Mouse (Mus musculus) MEL (cell line): ENCODE measurements around the gene Zdhhc12. TPM values are rescaled to one million over a fixed set of nuclear protein-coding genes. Genes with fewer than 3 reads are reported as not detected.
A peak's percentile ranks its signal among the peaks of the same experiment; 100 is the strongest.

Experiments used
- DNase-seq: peaks from one replicate; pipeline ENCODE4 v3.0.0; 2011; ENCODE audit warnings: low read depth, low spot score
- H3K27ac ChIP-seq: 2 replicates; pipeline ENCODE4 v1.5.1; 2012; ENCODE audit warnings: low read depth, mild to moderate bottlenecking, control low read depth, low read length, moderate library complexity; ENCODE audit not compliant: control insufficient read depth
- H3K27me3 ChIP-seq, 2 experiments: fragments of 150-350 bp in 1 of 2; sonication (generic) in 1 of 2; 2 replicates each; pipeline ENCODE4 v1.6.1; 2012; ENCODE audit warnings: low read length in 2 of 2, mild to moderate bottlenecking in 2 of 2, improper control_type of control experiment in 1 of 2, moderate library complexity in 1 of 2; ENCODE audit not compliant: insufficient read depth in 2 of 2, control insufficient read depth in 1 of 2
- H3K36me3 ChIP-seq, 2 experiments: 2 replicates each; pipeline ENCODE4 v1.6.1; 2012 to 2014; ENCODE audit warnings: low read length in 2 of 2, improper control_type of control experiment in 1 of 2, inconsistent platforms in 1 of 2, mild to moderate bottlenecking in 1 of 2; ENCODE audit not compliant: insufficient read depth in 2 of 2, control insufficient read depth in 1 of 2
- H3K4me1 ChIP-seq, 2 experiments: fragments of 150-350 bp in 1 of 2; sonication (generic) in 1 of 2; 2 replicates each; pipeline ENCODE4 v1.6.1; 2012; ENCODE audit warnings: low read length in 2 of 2, improper control_type of control experiment in 1 of 2, mild to moderate bottlenecking in 1 of 2; ENCODE audit not compliant: insufficient read depth in 2 of 2, control insufficient read depth in 1 of 2
- H3K4me3 ChIP-seq, 2 experiments: fragments of 150-350 bp in 1 of 2; sonication (generic) in 1 of 2; 2 replicates each; pipeline ENCODE4 v1.5.1; 2012; ENCODE audit warnings: low read depth in 2 of 2, low read length in 2 of 2, mild to moderate bottlenecking in 2 of 2, moderate library complexity in 2 of 2, control low read depth in 1 of 2, improper control_type of control experiment in 1 of 2; ENCODE audit not compliant: control insufficient read depth in 1 of 2, insufficient read depth in 1 of 2
- H3K79me2 ChIP-seq: 2 replicates; pipeline ENCODE4 v1.6.1; 2012; ENCODE audit warnings: mild to moderate bottlenecking, low read length, moderate library complexity; ENCODE audit not compliant: control insufficient read depth, poor library complexity, insufficient read depth
- H3K9ac ChIP-seq: 2 replicates; pipeline ENCODE4 v1.6.1; 2012; ENCODE audit warnings: low read depth, mild to moderate bottlenecking, control low read depth, low read length, moderate library complexity; ENCODE audit not compliant: control insufficient read depth, poor library complexity, severe bottlenecking
- H3K9me3 ChIP-seq: fragments of 150-350 bp; sonication (generic); replicated peaks from 2 replicates; pipeline ENCODE4 v1.6.1; 2012; ENCODE audit warnings: mild to moderate bottlenecking, low read length, improper control_type of control experiment, moderate library complexity; ENCODE audit not compliant: insufficient read depth
- BHLHE40 ChIP-seq: IDR thresholded peaks from 2 replicates; pipeline ENCODE4 v1.6.1; 2012; ENCODE audit warnings: low read depth, mild to moderate bottlenecking, inconsistent platforms, low read length, improper control_type of control experiment, borderline replicate concordance
- CHD1 ChIP-seq: IDR thresholded peaks from 2 replicates; pipeline ENCODE4 v1.6.1; 2012; ENCODE audit warnings: low read depth, mild to moderate bottlenecking, inconsistent platforms, low read length, improper control_type of control experiment
- CHD2 ChIP-seq: IDR thresholded peaks from 2 replicates; pipeline ENCODE4 v1.6.1; 2011; ENCODE audit warnings: low read length, improper control_type of control experiment
- CTCF ChIP-seq, 3 experiments: IDR thresholded peaks in 2 of 3; conservative IDR thresholded peaks in 1 of 3; 2 replicates each; pipeline ENCODE4 v1.5.1; 2011 to 2012; ENCODE audit warnings: low read length in 3 of 3, low read depth in 2 of 3, mild to moderate bottlenecking in 2 of 3, improper control_type of control experiment in 1 of 3, inconsistent platforms in 1 of 3, mixed read lengths in 1 of 3, moderate library complexity in 1 of 3; ENCODE audit not compliant: control insufficient read depth in 1 of 3, insufficient read depth in 1 of 3, poor library complexity in 1 of 3, severe bottlenecking in 1 of 3
- E2F4 ChIP-seq: IDR thresholded peaks from 2 replicates; pipeline ENCODE4 v1.6.1; 2011; ENCODE audit warnings: low read depth, low read length, improper control_type of control experiment, borderline replicate concordance
- ELF1 ChIP-seq: IDR thresholded peaks from 2 replicates; pipeline ENCODE4 v1.6.1; 2014; ENCODE audit warnings: low read depth, mild to moderate bottlenecking, inconsistent platforms, low read length, improper control_type of control experiment, moderate library complexity
- EP300 ChIP-seq, 2 experiments: IDR thresholded peaks; 2 replicates each; pipeline ENCODE4 v1.6.1; 2011; ENCODE audit warnings: improper control_type of control experiment in 2 of 2, low read length in 2 of 2, low read depth in 1 of 2, mild to moderate bottlenecking in 1 of 2
- ETS1 ChIP-seq: IDR thresholded peaks from 2 replicates; pipeline ENCODE4 v1.6.1; 2012; ENCODE audit warnings: low read depth, mild to moderate bottlenecking, inconsistent platforms, low read length, improper control_type of control experiment, moderate library complexity
- GABPA ChIP-seq: IDR thresholded peaks from 2 replicates; pipeline ENCODE4 v1.6.1; 2012; ENCODE audit warnings: low read depth, mild to moderate bottlenecking, inconsistent platforms, low read length, improper control_type of control experiment, moderate library complexity
- GATA1 ChIP-seq: IDR thresholded peaks from 2 replicates; pipeline ENCODE4 v1.6.1; 2011; ENCODE audit warnings: low read depth, low read length, improper control_type of control experiment
- HCFC1 ChIP-seq: IDR thresholded peaks from 2 replicates; pipeline ENCODE4 v1.6.1; 2012; ENCODE audit warnings: low read depth, mild to moderate bottlenecking, inconsistent platforms, low read length, improper control_type of control experiment, moderate library complexity
- JUND ChIP-seq: IDR thresholded peaks from 2 replicates; pipeline ENCODE4 v1.6.1; 2011; ENCODE audit warnings: low read depth, mild to moderate bottlenecking, improper control_type of control experiment, low read length
- KAT2A ChIP-seq: conservative IDR thresholded peaks from 2 replicates; pipeline ENCODE4 v1.6.1; 2012; ENCODE audit warnings: low read depth, low read length, improper control_type of control experiment, inconsistent platforms
- MAFK ChIP-seq: IDR thresholded peaks from 2 replicates; pipeline ENCODE4 v1.6.1; 2011; ENCODE audit warnings: low read depth, mild to moderate bottlenecking, low read length, improper control_type of control experiment, borderline replicate concordance
- MAX ChIP-seq: IDR thresholded peaks from 2 replicates; pipeline ENCODE4 v1.6.1; 2011; ENCODE audit warnings: low read length, improper control_type of control experiment
- MAZ ChIP-seq: IDR thresholded peaks from 2 replicates; pipeline ENCODE4 v1.6.1; 2012; ENCODE audit warnings: low read depth, mild to moderate bottlenecking, inconsistent platforms, low read length, improper control_type of control experiment
- MEF2A ChIP-seq: IDR thresholded peaks from 2 replicates; pipeline ENCODE4 v1.6.1; 2014; ENCODE audit warnings: low read depth, mild to moderate bottlenecking, inconsistent platforms, low read length, improper control_type of control experiment; ENCODE audit not compliant: poor library complexity, insufficient replicate concordance, severe bottlenecking; ENCODE audit errors: extremely low read depth
- MXI1 ChIP-seq: IDR thresholded peaks from 2 replicates; pipeline ENCODE4 v1.6.1; 2011; ENCODE audit warnings: mild to moderate bottlenecking, low read depth, low read length, improper control_type of control experiment
- MYB ChIP-seq: IDR thresholded peaks from 2 replicates; pipeline ENCODE4 v1.6.1; 2011; ENCODE audit warnings: mild to moderate bottlenecking, low read depth, low read length, improper control_type of control experiment
- MYC ChIP-seq: IDR thresholded peaks from 2 replicates; pipeline ENCODE4 v1.6.1; 2011; ENCODE audit warnings: low read depth, mild to moderate bottlenecking, low read length, improper control_type of control experiment, moderate library complexity
- NELFE ChIP-seq: IDR thresholded peaks from 2 replicates; pipeline ENCODE4 v1.6.1; 2011; ENCODE audit warnings: low read depth, low read length, improper control_type of control experiment
- NRF1 ChIP-seq: IDR thresholded peaks from 2 replicates; pipeline ENCODE4 v1.6.1; 2014; ENCODE audit warnings: low read depth, mild to moderate bottlenecking, inconsistent platforms, low read length, improper control_type of control experiment, moderate library complexity; ENCODE audit not compliant: poor library complexity, insufficient read depth, severe bottlenecking
- POLR2A ChIP-seq, 2 experiments: IDR thresholded peaks; 2 replicates each; pipeline ENCODE4 v1.6.1; 2011 to 2012; ENCODE audit warnings: low read length in 2 of 2, mild to moderate bottlenecking in 2 of 2, control low read depth in 1 of 2, improper control_type of control experiment in 1 of 2, low read depth in 1 of 2, moderate library complexity in 1 of 2; ENCODE audit not compliant: control insufficient read depth in 1 of 2, insufficient read depth in 1 of 2, poor library complexity in 1 of 2
- POLR2AphosphoS2 ChIP-seq: IDR thresholded peaks from 2 replicates; pipeline ENCODE4 v1.6.1; 2011; ENCODE audit warnings: low read length, improper control_type of control experiment
- RAD21 ChIP-seq: IDR thresholded peaks from 2 replicates; pipeline ENCODE4 v1.6.1; 2011; ENCODE audit warnings: mild to moderate bottlenecking, low read depth, low read length, improper control_type of control experiment
- RCOR1 ChIP-seq: IDR thresholded peaks from 2 replicates; pipeline ENCODE4 v1.6.1; 2012; ENCODE audit warnings: low read depth, mild to moderate bottlenecking, inconsistent platforms, low read length, improper control_type of control experiment
- SIN3A ChIP-seq: IDR thresholded peaks from 2 replicates; pipeline ENCODE4 v1.6.1; 2012; ENCODE audit warnings: low read length, improper control_type of control experiment, inconsistent platforms
- SMC3 ChIP-seq: IDR thresholded peaks from 2 replicates; pipeline ENCODE4 v1.6.1; 2011; ENCODE audit warnings: low read depth, low read length, improper control_type of control experiment
- TAL1 ChIP-seq: IDR thresholded peaks from 2 replicates; pipeline ENCODE4 v1.6.1; 2012; ENCODE audit warnings: mild to moderate bottlenecking, inconsistent platforms, low read length, moderate library complexity, mixed read lengths
- TBP ChIP-seq: IDR thresholded peaks from 2 replicates; pipeline ENCODE4 v1.8.0; 2011; ENCODE audit warnings: low read depth, low read length, improper control_type of control experiment
- TCF12 ChIP-seq: IDR thresholded peaks from 2 replicates; pipeline ENCODE4 v1.6.1; 2014; ENCODE audit warnings: low read depth, mild to moderate bottlenecking, inconsistent platforms, low read length, improper control_type of control experiment, moderate library complexity
- UBTF ChIP-seq: IDR thresholded peaks from 2 replicates; pipeline ENCODE4 v1.6.1; 2012; ENCODE audit warnings: low read depth, mild to moderate bottlenecking, inconsistent platforms, low read length, improper control_type of control experiment, moderate library complexity, borderline replicate concordance; ENCODE audit not compliant: insufficient read depth
- USF1 ChIP-seq: IDR thresholded peaks from 2 replicates; pipeline ENCODE4 v1.6.1; 2014; ENCODE audit warnings: low read depth, mild to moderate bottlenecking, inconsistent platforms, low read length, improper control_type of control experiment, moderate library complexity
- USF2 ChIP-seq, 2 experiments: IDR thresholded peaks; 2 replicates each; pipeline ENCODE4 v1.6.1; 2011 to 2012; ENCODE audit warnings: improper control_type of control experiment in 2 of 2, low read length in 2 of 2, borderline replicate concordance in 1 of 2, inconsistent platforms in 1 of 2, low read depth in 1 of 2, mild to moderate bottlenecking in 1 of 2; ENCODE audit not compliant: insufficient read depth in 1 of 2
- ZC3H11A ChIP-seq: IDR thresholded peaks from 2 replicates; pipeline ENCODE4 v1.6.1; 2012; ENCODE audit warnings: low read depth, mild to moderate bottlenecking, inconsistent platforms, low read length, improper control_type of control experiment
- ZKSCAN1 ChIP-seq: IDR thresholded peaks from 2 replicates; pipeline ENCODE4 v1.6.1; 2012; ENCODE audit warnings: low read depth, mild to moderate bottlenecking, inconsistent platforms, low read length, improper control_type of control experiment, moderate library complexity
- ZMIZ1 ChIP-seq: IDR thresholded peaks from 2 replicates; pipeline ENCODE4 v1.6.1; 2012; ENCODE audit warnings: low read depth, mild to moderate bottlenecking, inconsistent platforms, low read length, improper control_type of control experiment, moderate library complexity
- ZNF384 ChIP-seq: IDR thresholded peaks from 2 replicates; pipeline ENCODE4 v1.6.1; 2012; ENCODE audit warnings: low read depth, mild to moderate bottlenecking, inconsistent platforms, low read length, improper control_type of control experiment
- polyA plus RNA-seq, 2 experiments: library from polyadenylated mRNA; stranded (reverse) in 1 of 2; unstranded in 1 of 2; fragments of >175 nt in 1 of 2; fragments of >200 nt in 1 of 2; gene quantifications; 2 replicates each; pipeline versions ENCODE4 v1.2.1 to v1.2.4; 2012; ENCODE audit warnings: low replicate concordance in 2 of 2, low read depth in 1 of 2; ENCODE audit not compliant: insufficient read length in 2 of 2, insufficient read depth in 1 of 2, missing spikeins in 1 of 2
- total RNA-seq: library from RNA; depleted of rRNA; stranded (reverse); fragments of 300-350 nt; gene quantifications from 2 replicates; pipeline ENCODE4 v1.2.3, GENCODE M21; 2012

Gene Zdhhc12
- total and polyA plus RNA-seq, 3 experiments: 25.1 to 42.1 TPM; not detected in 1

GRCm38 (mm10) chr2:30128789-30129188 is 35.3 kb upstream of the Zdhhc12 start:
- Histone ChIP-seq H3K9ac (no peak overlapping the region), H3K4me1 (peaks cover 2 to 7% of the 10 kb centered on the region in 2 experiments), H3K36me3 (peaks cover 0 to 7% of the 10 kb centered on the region in 2 experiments; a peak in 2 of 4 replicates), H3K4me3 (no peak overlapping the region), H3K79me2 (peaks cover 3% of the 10 kb centered on the region), H3K27me3 (no peaks in the 10 kb centered on the region), H3K9me3 (no peaks in the 10 kb centered on the region), H3K27ac (no peak overlapping the region)
- DNase-seq: peak; percentile 78
- TF ChIP-seq EP300 (IDR thresholded peaks at IDR 0.05; ENCODE audit: low read depth in 1 of 2, low read length in 2 of 2) (no peak), ZC3H11A (peak; percentile 63), USF2 (IDR thresholded peaks at IDR 0.05; ENCODE audit: borderline replicate concordance in 1 of 2, insufficient read depth in 1 of 2, low read depth in 1 of 2, low read length in 2 of 2) (no peak), CHD1 (no peak), MEF2A (no peak), SMC3 (peak; percentile 69), GABPA (no peak), RCOR1 (no peak), GATA1 (no peak), KAT2A (no peak), UBTF (no peak), SIN3A (peak; percentile 57; the same call in 1 of the 2 replicates), USF1 (0 out of 2 replicates have a peak, but pooled peaks have one; percentile 6), HCFC1 (no peak), TBP (0 out of 2 replicates have a peak, but pooled peaks have one; percentile 14), POLR2A (IDR thresholded peaks at IDR 0.05; ENCODE audit: control insufficient read depth in 1 of 2, insufficient read depth in 1 of 2, low read depth in 1 of 2, low read length in 2 of 2, poor library complexity in 1 of 2) (no peak), NRF1 (no peak), ZKSCAN1 (no peak), BHLHE40 (no peak), POLR2AphosphoS2 (no peak), TCF12 (no peak), ZNF384 (peak; percentile 79), ZMIZ1 (no peak), TAL1 (no peak), MXI1 (no peak), CTCF (IDR thresholded peaks at IDR 0.05 in 2 of 3, conservative IDR thresholded peaks at IDR 0.05 in 1 of 3; ENCODE audit: control insufficient read depth in 1 of 3, insufficient read depth in 1 of 3, low read depth in 2 of 3, low read length in 3 of 3, poor library complexity in 1 of 3, severe bottlenecking in 1 of 3) (peak; percentile 41 to 89 (median 50)), MAFK (no peak), CHD2 (no peak), MYC (peak; percentile 95), E2F4 (no peak), ETS1 (no peak), JUND (no peak), NELFE (no peak), RAD21 (peak; percentile 48), MAZ (no peak), MYB (no peak), MAX (0 out of 2 replicates have a peak, but pooled peaks have one; percentile 35), ELF1 (no peak)
